Mouse (Mus musculus) A20 (cell line): ENCODE results near the gene Amotl1.
"Not testable (repeated sequence)": the region's sequence is repeated elsewhere in the genome, so short reads cannot be mapped to it uniquely, and the experiment has no call there.

Experiments
- DNase-seq: peaks from one replicate; pipeline ENCODE4 v3.0.0-alpha.2; 2011; ENCODE audit warnings: low read depth, low spot score

The Amotl1 gene

DNA sequence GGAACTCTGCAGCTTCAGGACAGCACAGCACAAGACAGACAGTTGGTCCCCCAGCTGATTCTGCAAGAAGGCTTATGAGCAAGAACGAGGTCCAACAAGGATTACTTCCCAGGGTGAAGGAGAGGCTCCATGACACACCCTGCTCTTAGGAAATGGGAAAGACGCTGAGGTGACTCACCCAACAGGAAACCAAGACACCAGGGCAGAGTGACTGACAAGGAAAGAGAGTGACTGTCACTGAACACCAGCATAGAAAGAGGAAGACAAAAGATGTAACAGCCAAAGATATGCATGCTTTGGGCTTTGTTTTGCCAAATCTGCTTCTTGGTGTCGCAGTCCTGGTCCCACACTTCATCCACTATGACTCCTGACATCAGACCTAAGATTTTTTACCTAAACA, 40.5 kb downstream of the Amotl1 start:
- no peak for DNase-seq

DNA sequence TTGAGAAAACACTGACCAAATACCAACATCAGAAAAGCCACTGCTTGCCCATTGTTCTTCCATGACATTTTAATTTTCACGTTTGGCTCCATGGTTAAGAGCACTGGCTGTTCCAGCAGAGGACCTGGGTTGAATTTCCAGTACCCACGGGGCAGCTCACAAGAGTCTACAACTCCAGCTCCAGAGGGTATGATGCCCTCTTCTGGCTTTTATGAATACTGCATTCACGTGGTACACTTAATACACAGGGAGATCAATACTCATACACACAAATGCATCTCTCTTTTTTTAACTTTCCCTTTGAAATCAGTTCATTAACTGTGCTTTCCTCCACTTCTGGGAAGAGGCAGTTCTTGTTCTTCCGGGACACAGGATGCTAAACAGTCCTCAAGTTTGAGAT, 41.4 kb downstream of the Amotl1 start:
- DNase-seq: peak; percentile 20

DNA sequence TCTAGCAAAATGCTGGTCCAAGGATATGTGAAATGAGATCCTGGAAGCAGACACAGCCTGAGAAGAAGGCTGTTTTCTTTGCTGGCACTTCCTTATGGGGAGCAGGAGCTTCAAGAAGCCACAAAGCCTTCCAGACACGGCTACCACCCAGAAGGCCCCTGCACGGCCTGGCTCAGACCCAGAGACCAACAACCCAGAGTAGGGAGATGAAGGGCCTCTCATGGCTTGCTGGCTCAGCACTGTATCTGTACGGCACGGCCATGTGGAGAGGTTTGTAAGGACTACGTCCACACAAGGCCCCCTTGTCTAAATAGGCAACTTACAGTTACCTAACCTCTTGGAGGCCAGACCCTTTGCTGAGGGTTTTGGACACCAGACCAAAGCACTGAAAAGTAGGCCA, 45.1 kb downstream of the Amotl1 start:
- no peak for DNase-seq

DNA sequence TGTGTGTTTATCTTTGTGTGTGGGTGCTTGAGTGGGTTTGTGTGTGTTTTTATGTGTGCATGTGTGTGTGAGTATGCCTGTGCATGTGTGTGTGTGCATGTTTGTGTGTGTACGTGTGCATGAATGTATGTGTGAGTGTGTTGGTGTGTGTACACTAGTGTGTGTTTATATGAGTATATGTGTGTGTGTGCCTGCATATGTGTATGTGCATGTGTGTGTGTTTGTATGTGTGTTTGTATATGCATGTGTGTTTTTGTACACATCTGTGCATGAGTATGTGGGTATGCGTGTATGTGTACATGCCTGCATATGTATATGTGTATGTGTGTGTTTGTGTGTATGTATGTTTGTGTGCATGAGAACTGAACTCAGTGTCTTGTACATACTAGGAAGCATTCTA, 46.7 kb downstream of the Amotl1 start:
- no peak for DNase-seq

DNA sequence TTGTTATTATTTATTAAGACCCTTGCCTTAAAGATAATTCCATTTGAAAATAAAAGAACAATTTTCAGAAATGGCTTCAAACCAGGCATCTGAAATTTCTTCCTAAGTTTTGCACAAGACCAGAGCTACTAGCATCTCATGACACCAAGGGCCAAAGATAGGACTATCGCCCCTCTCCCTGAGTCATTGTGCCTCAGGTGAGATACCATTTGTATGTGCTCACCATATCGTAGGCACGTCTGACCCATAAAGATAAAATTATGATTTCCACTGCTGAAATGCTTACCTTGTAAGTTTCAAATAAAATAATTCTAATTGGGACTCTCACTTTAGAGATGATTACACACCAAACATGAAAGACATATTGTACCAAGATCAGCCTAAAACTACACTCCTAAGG, 47.4 kb downstream of the Amotl1 start:
- no peak for DNase-seq

DNA sequence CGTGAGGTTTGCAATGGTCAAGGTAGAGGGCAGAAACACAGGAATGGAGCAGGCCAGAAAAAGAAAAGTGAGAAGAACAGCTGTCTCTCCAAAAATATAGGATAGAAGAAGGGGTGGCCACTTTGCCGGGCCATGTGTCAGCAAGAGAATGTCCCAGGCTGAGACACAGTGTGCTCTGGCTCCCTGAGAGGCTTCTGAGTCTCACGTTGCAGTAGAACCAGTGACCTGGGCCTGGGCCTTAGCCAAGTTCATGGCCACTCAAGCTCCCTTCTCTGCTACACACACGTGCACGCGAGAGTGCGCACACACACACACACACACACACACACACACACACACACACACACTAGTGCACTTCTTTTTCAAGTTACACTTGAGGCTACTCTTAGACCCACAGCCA, 48.0 kb downstream of the Amotl1 start:
- no peak for DNase-seq

DNA sequence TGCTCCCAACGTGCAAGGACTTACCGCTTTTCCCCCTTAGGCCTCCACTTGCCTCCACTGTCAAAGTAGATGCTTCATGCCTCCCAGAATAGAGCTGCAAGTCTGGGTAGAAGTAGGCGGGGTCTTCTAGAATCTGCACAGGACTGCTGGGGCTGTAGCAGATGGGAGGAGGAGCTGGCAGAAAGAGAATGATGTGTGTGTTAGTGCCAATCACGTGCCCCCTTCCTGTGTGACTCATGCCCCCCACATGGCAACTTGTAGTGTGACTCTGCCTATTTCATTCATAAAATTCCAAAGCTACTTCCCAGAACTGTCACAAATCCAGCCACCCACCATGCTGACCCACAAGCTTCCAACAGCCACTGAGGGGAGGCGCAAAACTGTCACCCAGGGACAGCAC, 48.4 kb downstream of the Amotl1 start:
- DNase-seq: no peak

DNA sequence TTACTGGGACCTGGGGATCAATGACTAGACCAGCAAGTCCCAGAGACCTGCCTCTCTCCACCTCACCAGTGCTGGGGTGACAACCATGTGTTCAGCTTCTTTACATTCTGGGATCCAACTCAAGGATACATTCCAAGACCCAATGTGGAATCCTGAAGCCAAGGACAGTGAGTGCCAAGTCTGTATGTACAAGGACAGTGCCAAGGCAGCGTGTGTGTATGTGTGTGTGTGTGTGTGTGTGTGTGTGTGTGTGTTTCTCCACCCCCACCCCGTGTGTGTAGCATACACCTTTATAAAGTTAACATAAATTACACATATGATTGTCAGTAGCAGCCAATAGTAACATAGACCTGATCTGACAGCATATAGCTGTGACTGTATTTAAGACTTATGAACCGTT, 49.0 kb downstream of the Amotl1 start:
- no peak for DNase-seq

DNA sequence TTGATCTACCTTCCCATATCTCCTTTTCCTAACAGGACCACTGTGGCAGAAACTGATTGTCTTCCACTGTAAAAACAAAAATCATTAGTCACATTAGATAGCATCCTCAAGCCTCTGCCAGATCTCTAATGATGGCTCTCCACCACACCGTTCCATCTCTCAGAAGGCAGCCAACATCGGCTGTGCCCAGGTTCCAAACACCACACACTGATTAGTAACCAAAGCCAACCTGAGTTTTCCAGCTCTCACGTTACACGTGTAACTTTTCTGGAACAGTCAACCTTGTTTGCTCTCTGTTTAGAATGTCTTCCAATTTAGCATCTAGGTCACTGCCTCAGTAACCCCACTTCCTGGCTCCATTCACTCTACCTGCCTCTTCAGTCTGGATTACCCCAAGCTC, 51.0 kb downstream of the Amotl1 start:
- DNase-seq: no peak

DNA sequence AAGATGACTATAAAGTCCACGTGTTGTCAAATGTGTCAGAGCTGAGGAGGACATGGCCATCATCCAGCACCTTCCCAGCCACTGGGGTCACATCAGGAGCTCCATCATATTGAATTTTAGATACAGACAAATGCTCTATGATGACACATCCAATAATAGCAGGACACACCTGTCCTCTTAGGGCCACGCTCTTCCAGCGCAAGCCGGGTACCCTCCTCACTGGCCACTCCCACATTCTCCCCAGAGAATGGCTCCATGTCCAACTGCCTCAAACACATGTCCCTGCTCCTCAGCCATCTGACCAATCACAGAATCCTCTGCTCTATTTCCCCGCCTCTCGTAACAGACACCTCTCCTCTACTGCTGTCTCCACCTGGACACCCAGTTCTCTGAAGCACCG, 54.2 kb downstream of the Amotl1 start:
- no peak for DNase-seq

DNA sequence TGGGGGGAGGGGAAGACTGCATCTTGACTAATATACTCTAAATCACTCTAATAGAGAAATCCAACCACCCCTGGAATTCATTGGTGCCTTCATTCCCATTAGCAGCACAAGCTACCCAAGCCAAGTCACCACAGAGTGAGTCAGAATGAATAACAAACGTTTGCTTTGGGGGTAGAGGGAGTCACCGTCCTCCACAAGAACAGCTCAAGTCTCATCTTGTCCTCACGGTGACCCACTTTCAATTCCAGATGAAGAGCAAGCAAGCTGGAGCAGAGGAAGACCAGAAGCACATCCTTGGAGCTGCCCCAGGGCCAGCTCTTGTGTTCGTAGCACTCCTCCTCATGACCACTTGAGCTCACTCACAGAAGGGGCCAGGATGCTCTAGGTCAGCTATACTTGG, 56.2 kb downstream of the Amotl1 start:
- DNase-seq: no peak

DNA sequence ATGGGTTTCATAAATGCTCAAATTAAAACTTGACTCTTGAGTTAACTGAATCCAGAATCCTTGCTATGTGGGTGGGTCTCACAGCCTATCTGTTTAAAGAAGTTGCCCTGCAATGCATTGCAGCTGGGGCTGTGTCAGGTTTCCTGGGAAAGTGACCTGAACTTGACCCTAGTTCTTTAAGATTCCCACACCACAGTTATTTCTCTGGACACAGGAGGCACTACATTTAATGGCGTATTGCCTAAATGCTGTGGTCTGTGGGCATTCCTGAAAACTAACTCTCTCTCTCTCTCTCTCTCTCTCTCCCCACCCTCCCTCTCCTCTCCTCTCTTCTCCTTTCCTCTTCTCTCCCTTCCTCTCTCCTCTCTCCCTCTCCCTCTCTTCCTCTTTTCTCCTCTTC, 59.2 kb downstream of the Amotl1 start:
- no peak for DNase-seq

DNA sequence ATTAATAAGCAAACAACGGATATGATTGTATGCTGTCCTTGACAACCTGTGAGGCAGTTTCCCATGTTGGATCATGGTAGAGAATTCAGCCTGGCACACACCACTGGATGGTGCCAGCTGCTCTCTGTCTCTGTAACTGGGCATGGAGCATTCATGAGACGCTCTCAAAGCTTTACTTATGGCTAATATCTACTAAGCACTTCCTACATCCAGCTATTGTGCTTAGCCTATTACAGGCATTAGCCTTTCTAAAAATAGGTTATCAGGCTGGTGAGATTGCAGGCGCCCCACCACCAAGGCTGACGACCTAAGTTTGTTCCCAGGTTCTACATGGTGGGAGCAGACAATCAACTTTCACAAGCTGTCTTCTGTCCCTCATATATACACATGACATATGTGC, 65.9 kb downstream of the Amotl1 start:
- DNase-seq: no peak

DNA sequence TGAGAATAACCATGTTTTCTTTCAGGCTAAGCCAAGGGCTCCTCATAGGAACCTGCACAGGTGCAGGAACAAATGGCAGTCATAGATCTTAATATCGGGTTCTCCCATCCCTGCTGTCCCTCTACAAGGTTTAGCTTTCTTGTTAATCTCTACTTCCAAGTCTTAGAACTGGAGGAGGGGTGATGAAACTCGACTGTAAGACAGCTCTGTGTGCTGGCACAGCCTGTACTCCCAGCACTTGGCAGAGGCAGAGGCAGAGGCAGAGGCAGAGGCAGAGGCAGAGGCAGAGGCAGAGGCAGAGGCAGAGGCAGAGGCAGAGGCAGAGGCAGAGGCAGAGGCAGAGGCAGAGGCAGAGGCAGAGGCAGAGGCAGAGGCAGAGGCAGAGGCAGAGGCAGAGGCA, 68.5 kb downstream of the Amotl1 start:
- not testable (repeated sequence) for DNase-seq

DNA sequence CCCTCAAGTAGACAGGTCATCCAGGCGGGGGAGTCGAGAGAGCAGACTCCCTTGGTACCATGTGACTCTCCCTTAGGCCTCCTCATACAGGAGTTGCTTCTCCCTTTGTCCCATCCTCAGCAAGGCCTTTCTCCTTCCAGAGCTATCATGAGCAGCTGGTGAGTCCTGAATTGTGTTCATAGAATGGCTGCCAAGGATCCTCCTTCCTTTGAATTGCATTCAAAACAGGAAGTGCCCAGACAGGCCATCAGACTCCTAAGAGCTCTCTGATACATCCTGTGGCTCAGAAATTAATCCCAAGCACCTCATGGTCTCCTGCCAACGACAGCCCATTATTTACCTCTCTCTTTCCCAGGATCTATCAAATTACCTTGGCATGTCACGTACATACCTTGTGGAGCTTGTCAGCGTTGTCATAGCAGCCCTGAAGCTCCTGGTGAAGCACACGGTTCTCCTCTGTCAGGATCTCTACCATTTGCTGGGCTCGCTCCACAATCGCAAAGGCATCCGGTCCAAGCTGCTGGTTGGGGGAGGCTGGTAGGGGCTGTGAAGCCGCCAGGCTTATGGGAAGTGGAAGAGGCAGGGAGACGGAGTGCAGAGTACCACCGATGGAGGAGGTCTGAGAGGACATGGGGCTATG, 70.0 kb downstream of the Amotl1 start:
- no peak for DNase-seq

DNA sequence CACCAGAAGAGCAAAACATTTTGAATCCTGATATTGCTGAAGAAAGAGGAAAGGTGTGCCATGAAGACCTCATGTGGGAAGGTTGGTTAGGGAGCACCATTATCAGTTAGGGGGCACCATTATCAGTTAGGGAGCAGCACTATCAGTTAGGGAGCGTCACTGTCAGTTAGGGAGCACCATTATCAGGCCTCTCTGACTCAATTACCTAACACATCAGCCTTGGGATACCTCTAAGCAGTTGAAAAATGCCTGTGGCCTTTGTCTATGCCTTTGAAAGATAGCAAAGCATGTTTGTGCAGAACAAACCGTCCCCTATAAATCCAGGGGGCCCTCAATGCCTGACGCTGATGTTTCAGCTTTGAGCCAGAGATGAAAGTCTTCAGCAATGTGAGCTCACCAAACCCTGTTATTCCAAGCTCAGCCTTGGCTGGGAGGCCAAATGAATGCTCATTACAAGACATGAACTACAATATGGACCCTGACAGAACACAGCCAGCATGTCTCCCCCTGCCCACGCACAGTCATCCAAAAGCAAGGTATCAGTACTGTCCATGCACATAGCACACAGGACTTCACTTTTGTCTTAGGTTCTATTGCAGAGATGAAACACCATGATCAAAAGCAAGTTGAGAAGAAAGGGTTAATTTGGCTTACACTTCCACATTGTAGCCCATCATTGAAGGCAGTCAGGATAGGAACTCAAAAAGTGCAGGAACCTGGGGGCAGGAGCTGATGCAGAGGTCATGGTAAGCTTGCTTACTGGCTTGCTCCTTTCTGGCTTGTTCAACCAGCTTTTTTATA, 75.5 kb downstream of the Amotl1 start:
- no peak for DNase-seq

DNA sequence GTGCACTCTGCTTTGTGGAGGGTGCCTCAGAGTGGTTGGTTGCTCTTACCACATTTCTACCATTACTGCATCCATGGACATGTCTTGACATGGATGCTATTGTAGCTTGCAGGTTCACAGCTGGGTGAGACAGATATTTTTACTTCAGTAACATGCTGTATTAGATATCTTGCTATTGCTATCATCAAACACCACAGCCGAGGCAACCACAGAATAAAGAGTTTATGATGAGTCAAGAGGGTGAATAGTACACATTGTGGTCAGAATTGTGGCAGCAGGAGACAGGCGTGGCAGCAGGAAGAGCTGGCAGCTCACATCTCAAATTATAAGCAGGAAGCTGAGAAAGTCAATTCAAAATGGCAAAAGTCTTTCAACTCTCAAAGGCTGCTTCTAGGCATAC, 76.4 kb downstream of the Amotl1 start:
- DNase-seq: no peak

DNA sequence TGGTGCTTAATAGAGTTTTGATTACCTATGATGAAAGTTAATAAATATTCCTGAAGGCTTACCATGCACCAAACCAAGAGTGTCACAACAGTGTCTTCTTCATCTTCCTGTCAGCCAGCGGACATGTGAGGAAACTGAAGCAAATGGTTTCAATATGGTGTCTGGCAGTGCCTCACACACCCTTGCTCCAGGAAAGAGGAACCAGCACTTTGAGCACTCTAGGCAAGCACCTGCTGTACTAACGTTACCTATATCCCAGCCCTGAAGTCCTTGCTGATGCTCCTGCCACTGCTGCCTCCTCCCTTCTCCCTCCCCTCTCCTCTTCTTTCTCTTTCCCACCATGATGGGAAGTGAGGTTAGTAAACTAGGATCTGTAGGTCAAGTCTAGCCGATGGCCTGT, 80.4 kb downstream of the Amotl1 start:
- DNase-seq: peak; percentile 51

DNA sequence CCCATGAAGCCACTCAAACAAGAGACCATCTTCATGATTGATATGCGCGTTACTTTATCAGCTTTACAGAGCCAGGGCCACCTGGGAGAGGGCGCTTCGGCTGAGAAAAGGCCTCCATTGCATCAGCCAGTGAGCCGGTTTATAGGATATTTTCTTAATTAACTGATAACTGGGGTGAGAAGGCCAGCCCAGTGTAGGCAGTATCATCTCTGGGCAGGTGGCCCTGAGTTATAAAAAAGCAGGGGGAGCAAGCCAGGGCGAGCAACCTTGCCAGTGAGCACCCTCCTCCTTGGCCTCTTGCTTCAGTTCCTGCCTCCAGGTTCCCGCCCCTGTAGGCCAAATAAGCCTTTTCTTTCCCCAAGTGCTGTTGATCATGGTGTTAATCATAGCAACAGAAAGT, 81.5 kb downstream of the Amotl1 start:
- DNase-seq: no peak

DNA sequence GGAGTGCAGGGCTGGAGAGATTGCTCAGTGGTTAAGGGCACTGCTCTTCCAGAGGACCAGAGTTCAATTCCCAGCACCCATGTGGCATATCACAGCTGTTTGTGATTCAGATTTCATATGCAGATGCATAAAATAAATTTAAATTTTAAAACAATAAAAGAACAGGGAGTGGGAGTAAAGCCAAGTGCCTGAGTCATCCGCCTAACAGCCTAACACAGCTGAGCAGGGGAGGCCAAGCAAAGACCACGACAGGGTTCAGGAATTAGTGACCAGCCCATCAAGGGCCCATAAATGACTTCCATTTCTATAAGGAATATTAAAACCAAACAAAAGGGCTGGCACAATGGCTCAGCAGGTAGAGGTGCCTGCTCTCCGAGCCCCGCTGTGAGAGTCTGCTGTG, 84.3 kb downstream of the Amotl1 start:
- DNase-seq: no peak

DNA sequence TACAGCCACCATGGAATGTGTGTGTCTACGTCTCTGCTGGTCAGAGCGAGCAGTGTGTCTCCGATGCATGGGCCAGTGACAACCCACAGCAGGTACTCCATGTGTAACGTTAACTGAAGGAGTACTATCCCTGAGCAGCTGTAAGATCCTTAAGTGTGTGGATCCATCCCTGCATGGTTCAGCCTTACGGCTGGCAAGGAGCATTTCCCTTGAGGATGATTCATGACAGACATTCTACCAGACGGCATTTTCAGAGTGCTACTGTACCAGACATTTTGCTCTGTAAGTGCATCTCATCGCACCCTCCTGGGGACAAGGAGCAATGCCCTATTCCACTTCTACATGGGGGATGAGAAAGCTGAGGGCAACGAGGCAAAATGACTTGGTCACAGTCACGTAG, 84.9 kb downstream of the Amotl1 start:
- no peak for DNase-seq

DNA sequence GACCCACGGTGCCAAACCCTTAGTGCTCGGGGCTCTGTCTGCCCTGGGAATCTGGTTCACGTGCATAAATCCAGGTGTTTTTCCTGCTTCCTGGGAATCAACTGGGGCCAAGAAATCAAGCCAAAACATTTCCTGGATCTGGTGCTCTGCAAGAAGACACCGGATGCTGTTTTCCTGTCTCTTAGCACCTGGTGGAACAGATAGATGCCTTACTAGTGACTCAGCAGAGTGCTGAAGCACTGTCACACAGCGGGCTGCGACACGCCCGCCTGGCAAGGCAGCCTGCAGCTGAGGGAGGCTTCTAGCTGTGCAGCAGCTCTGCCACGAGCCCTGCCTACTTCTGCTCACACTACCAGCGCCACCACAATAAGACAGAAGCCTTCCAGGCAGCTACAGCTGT, 85.4 kb downstream of the Amotl1 start:
- DNase-seq: no peak

DNA sequence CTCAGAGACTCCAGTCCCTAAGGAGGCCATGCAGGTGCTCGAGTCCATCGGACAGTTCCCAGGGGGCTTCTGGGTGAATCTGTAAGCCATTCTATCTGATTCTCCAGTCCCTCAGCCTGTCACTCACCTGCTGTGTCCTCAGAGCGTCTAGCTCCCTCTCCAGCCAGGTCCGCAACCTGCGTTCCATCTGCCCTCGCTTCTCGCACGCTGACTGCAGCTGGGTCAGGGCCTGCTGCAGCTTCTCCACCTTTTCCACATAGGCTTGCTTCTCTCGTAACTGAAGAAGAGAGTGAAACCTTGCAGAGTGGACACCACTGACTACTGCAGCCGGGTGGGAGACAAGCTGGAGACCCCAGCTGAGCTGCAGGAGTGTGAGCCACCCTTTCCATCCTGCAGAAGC, 86.5 kb downstream of the Amotl1 start:
- no peak for DNase-seq

DNA sequence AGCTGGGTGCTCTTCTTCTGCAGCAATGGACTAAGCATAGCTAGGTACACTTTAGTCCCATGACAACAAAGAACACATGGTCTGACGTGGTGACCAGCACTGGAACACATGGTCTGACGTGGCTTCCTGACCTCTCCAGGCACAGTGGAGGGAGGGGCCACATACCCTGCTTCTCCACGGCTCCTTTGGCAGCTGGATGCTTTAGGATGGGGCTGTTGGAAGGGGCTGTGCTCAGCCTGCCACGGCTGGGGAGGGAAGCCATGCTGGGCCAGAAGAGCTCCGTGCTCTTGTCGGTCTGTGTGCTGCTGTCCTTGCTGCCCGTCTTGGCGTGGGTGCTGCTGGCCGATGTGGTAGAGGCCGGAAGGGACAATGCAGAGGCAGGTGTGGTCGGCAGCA, 96.5 kb downstream of the Amotl1 start:
- DNase-seq: no peak
